Mouse (Mus musculus) intestine, embryonic 16.5 days (tissue): ENCODE results near the gene Fam131b. TPM values are rescaled to one million over a fixed set of nuclear protein-coding genes. Genes with fewer than 3 reads are reported as not detected.

ENCODE experiments used
- ATAC-seq: fragments of 200-750 bp; cut with Nextera tagmentation; 2 replicates; pipeline ENCODE4 v1.8.0; 2017; ENCODE audit warnings: moderate TSS enrichment, moderate library complexity
- H3K27ac ChIP-seq: fragments of 300-500 bp; sonication (generic); 2 replicates; pipeline ENCODE4 v1.5.1; 2014; ENCODE audit warnings: mild to moderate bottlenecking, low read length
- H3K27me3 ChIP-seq: fragments of 300-500 bp; sonication (generic); replicated peaks from 2 replicates; pipeline ENCODE4 v1.6.1; 2014; ENCODE audit warnings: low read length, control low read depth, mixed read lengths; ENCODE audit not compliant: control insufficient read depth, insufficient read depth
- H3K36me3 ChIP-seq: fragments of 300-500 bp; sonication (generic); 2 replicates; pipeline ENCODE4 v1.6.1; 2014; ENCODE audit warnings: low read length, control low read depth; ENCODE audit not compliant: control insufficient read depth, insufficient read depth
- H3K4me1 ChIP-seq: fragments of 300-500 bp; sonication (generic); 2 replicates; pipeline ENCODE4 v1.6.1; 2014; ENCODE audit warnings: low read length, control low read depth, mixed read lengths; ENCODE audit not compliant: control insufficient read depth, insufficient read depth
- H3K4me2 ChIP-seq: fragments of 300-500 bp; sonication (generic); 2 replicates; pipeline ENCODE4 v1.6.1; 2014; ENCODE audit warnings: low read depth, low read length, control low read depth
- H3K4me3 ChIP-seq: fragments of 300-500 bp; sonication (generic); 2 replicates; pipeline ENCODE4 v1.5.1; 2014; ENCODE audit warnings: mild to moderate bottlenecking, low read length
- H3K9ac ChIP-seq: fragments of 300-500 bp; sonication (generic); 2 replicates; pipeline ENCODE4 v1.6.1; 2014; ENCODE audit warnings: low read depth, low read length
- H3K9me3 ChIP-seq: fragments of 300-500 bp; sonication (generic); 2 replicates; pipeline ENCODE4 v1.6.1; 2016; ENCODE audit warnings: low read length, control low read depth; ENCODE audit not compliant: control insufficient read depth
- WGBS: fragments of 180-500 bp; shearing (Covaris S2); extraction: QIAGEN DNeasy Blood & Tissue Kit; methylation state at CpG from one replicate; pipeline ENCODE4 v1.1.7; 2014; 5-methylcytosine and 5-hydroxymethylcytosine counted together
- polyA plus RNA-seq: library from polyadenylated mRNA; unstranded; fragments of >200 nt; fragmentation: Nextera tagmentation; extraction: Ambion mirVana; gene quantifications from 2 replicates; pipeline ENCODE4 v1.2.1, GENCODE M21; 2015

The Fam131b gene
- polyA plus RNA-seq, 1 experiment from 2014 or later = 0.12 TPM

GRCm38 (mm10) chr6:42364607-42365006 lies 40.2 kb upstream of the Fam131b start:
- Histone ChIP-seq H3K4me3 (no peak overlapping the region), H3K27ac (no peak overlapping the region)
- ATAC-seq = no peak

GRCm38 (mm10) chr6:42364066-42364465 lies 39.6 kb upstream of the Fam131b start:
- 96% methylated on average over 4 of the region's 4 CpGs for WGBS
- Histone ChIP-seq H3K27ac (no peak overlapping the region), H3K4me1 (no peaks in the 10 kb centered on the region), H3K9me3 (no peaks in the 10 kb centered on the region), H3K4me2 (no peak overlapping the region), H3K4me3 (no peak overlapping the region), H3K36me3 (no peaks in the 10 kb centered on the region), H3K27me3 (no peaks in the 10 kb centered on the region), H3K9ac (no peak overlapping the region)
- ATAC-seq = no peak

More at GRCm38 (mm10) chr6:42364607-42365006, 40.2 kb upstream of the Fam131b start:
- Histone ChIP-seq H3K9ac (no peak overlapping the region), H3K36me3 (no peaks in the 10 kb centered on the region), H3K9me3 (no peaks in the 10 kb centered on the region), H3K27me3 (no peaks in the 10 kb centered on the region), H3K4me1 (no peaks in the 10 kb centered on the region), H3K4me2 (no peak overlapping the region)
- 92% methylated on average over 15 of the region's 15 CpGs for WGBS

- ATAC-seq = no peak
- WGBS = 69% methylated on average over 3 of the region's 3 CpGs
- Histone ChIP-seq H3K27ac (no peak overlapping the region), H3K36me3 (peaks cover 2% of the 10 kb centered on the region; the same call in 1 of the 2 replicates), H3K9ac (no peak overlapping the region), H3K4me3 (no peak overlapping the region), H3K27me3 (no peaks in the 10 kb centered on the region), H3K4me1 (no peaks in the 10 kb centered on the region), H3K4me2 (no peak overlapping the region), H3K9me3 (no peaks in the 10 kb centered on the region)
Observed at GRCm38 (mm10) chr6:42362974-42363373, 38.5 kb upstream of the Fam131b start.

GRCm38 (mm10) chr6:42362497-42362896 lies 38.1 kb upstream of the Fam131b start:
- peaks cover 4% of the 10 kb centered on the region; the same call in 1 of the 2 replicates for H3K36me3 ChIP-seq

DNA sequence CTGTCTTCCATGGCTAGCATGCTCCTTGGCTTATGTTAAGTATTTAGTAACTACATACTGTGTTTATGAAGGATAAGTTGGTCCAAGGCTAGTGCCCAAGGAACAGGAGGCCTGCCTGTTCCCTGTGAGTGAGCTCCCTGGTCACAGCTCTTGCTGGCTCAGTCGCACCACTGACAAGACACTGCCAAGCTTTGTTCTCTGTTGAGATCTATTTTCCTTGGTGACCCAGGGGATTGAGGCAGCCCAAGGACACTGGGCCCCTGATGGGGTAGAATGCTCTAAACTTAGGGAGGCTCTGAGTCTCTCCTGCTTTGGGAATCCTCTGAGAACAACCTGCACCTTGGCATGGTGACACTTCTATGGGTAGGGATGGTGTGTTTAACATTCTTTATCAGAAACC lies 37.6 kb upstream of the Fam131b start:
- ATAC-seq = no peak
- Histone ChIP-seq H3K9ac (no peak overlapping the region), H3K4me2 (no peak overlapping the region), H3K4me1 (peaks cover 1% of the 10 kb centered on the region; the same call in 1 of the 2 replicates), H3K9me3 (no peaks in the 10 kb centered on the region), H3K36me3 (peaks cover 4% of the 10 kb centered on the region; the same call in 1 of the 2 replicates), H3K27me3 (no peaks in the 10 kb centered on the region), H3K4me3 (no peak overlapping the region), H3K27ac (no peak overlapping the region)
- WGBS = 68% methylated on average over 1 of the region's 1 CpGs

More at GRCm38 (mm10) chr6:42362497-42362896, 38.1 kb upstream of the Fam131b start:
- H3K9ac ChIP-seq = no peak overlapping the region
- no peaks in the 10 kb centered on the region for H3K9me3 ChIP-seq
- WGBS = 81% methylated on average over 1 of the region's 1 CpGs
- H3K27ac ChIP-seq = no peak overlapping the region
- H3K4me2 ChIP-seq = no peak overlapping the region
- H3K4me1 ChIP-seq = no peaks in the 10 kb centered on the region; the same call in 1 of the 2 replicates
- no peaks in the 10 kb centered on the region for H3K27me3 ChIP-seq
- no peak for ATAC-seq
- H3K4me3 ChIP-seq = no peak overlapping the region

- Histone ChIP-seq H3K4me2 (no peak overlapping the region), H3K36me3 (peaks cover 4% of the 10 kb centered on the region; the same call in 1 of the 2 replicates), H3K27ac (no peak overlapping the region), H3K9me3 (no peaks in the 10 kb centered on the region), H3K27me3 (no peaks in the 10 kb centered on the region), H3K9ac (no peak overlapping the region), H3K4me1 (peaks cover 7% of the 10 kb centered on the region; the same call in 1 of the 2 replicates), H3K4me3 (no peak overlapping the region)
- WGBS = 89% methylated on average over 13 of the region's 13 CpGs
- no peak for ATAC-seq
Observed at GRCm38 (mm10) chr6:42361041-42361895, 36.8 kb upstream of the Fam131b start.

DNA sequence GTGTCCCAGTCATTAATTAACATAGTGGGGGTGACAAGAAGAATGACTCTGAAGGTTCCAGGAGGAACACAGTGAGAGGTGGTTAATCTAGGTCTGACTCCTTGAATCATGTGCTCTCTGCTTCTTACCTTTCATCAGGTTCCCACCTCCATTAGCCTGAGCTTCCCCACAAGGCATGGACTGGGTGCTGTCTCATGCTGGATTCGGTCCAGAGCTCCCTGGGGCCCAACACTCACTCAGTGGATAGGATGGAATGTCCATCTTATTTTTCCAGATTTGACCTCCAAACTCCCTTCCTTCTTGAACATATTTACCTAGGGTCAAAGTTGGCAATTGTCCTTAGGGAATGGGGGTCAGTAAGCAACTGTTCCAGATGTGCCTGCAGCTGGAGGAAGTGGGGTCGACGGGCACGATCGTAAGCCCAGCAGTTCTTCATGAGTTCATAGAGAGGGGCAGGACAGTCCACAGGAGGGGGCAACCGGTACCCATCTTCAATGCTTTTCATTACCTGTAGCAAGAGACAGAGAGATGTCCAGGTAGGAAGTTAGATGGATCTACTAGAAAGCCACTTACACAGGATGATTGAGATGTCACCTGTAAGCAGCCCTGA lies 35.9 kb upstream of the Fam131b start:
- no peak overlapping the region for H3K27ac ChIP-seq
- H3K36me3 ChIP-seq = peaks cover 8% of the 10 kb centered on the region
- H3K4me3 ChIP-seq = no peak overlapping the region
- 82% methylated on average over 6 of the region's 6 CpGs for WGBS
- peaks cover 7% of the 10 kb centered on the region; the same call in 1 of the 2 replicates for H3K4me1 ChIP-seq
- ATAC-seq = no peak
- no peaks in the 10 kb centered on the region for H3K27me3 ChIP-seq
- no peak overlapping the region for H3K9ac ChIP-seq
- H3K4me2 ChIP-seq = no peak overlapping the region
- H3K9me3 ChIP-seq = no peaks in the 10 kb centered on the region

DNA sequence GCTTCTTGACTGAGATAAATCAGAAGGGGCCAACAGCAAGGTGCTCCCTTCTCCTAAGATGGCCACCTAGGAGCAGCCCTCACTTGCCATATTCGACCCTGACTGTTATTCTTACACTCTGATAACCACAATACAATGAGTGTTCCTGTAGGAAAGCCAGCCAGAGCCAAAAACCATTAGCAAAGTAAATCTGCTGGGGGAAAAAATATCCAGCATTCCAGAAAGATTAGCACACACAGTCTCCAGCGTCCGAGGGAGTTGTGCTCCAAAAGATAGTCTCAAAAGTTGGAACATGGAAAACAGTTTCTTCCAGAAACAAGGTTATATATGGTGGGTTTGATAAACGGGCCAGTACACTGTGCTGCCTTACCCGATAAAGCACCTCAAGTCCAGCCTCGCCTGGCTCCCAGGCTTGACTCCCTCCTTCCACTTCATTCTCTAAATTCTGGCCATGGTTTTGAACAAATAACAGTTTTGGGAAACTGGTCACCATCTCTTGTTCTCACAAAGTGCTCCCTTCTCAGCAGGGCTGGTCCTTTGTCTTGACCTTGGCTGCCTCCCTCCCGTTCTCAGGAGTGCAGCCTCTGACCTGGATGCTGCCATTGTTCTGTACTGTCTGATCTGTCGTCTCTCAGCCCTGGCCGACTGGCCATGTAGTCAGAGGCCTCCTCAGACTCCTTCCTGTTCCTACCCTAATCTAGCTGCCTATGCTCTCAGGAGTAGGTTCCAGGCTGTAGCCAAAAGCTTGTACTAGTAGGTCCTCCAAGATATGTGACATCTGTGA lies 35.1 kb upstream of the Fam131b start:
- no peak for ATAC-seq
- H3K36me3 ChIP-seq = peaks cover 8% of the 10 kb centered on the region
- H3K27ac ChIP-seq = peak overlapping the region; percentile 51
- no peak overlapping the region for H3K4me3 ChIP-seq
- no peaks in the 10 kb centered on the region for H3K9me3 ChIP-seq
- peaks cover 9% of the 10 kb centered on the region; the same call in 1 of the 2 replicates for H3K4me1 ChIP-seq
- H3K27me3 ChIP-seq = no peaks in the 10 kb centered on the region
- no peak overlapping the region for H3K9ac ChIP-seq
- 65% methylated on average over 9 of the region's 9 CpGs for WGBS
- no peak overlapping the region for H3K4me2 ChIP-seq

- no peak overlapping the region for H3K4me2 ChIP-seq
- H3K4me3 ChIP-seq = no peak overlapping the region
- H3K9ac ChIP-seq = no peak overlapping the region
- no peak for ATAC-seq
- H3K4me1 ChIP-seq = peaks cover 14% of the 10 kb centered on the region; the same call in 1 of the 2 replicates
- WGBS = 90% methylated on average over 12 of the region's 12 CpGs
- peaks cover 8% of the 10 kb centered on the region for H3K36me3 ChIP-seq
- no peaks in the 10 kb centered on the region for H3K9me3 ChIP-seq
- no peaks in the 10 kb centered on the region for H3K27me3 ChIP-seq
- H3K27ac ChIP-seq = peak overlapping the region; percentile 20
Observed at GRCm38 (mm10) chr6:42358901-42359300, 34.5 kb upstream of the Fam131b start.
